Mouse (Mus musculus) limb, embryonic 11.5 days (tissue): ENCODE measurements around the gene Dcaf5. TPM values are rescaled to one million over a fixed set of nuclear protein-coding genes. Genes with fewer than 3 reads are reported as not detected.

Experiments used
- ATAC-seq: fragments of 200-750 bp; cut with Nextera tagmentation; 2 replicates; pipeline ENCODE4 v1.8.0; 2017; ENCODE audit warnings: low read depth; ENCODE audit not compliant: insufficient number of reproducible peaks, low FRiP score, low TSS enrichment
- DNase-seq: peaks from one replicate; pipeline ENCODE4 v3.0.0-alpha.2; 2015; ENCODE audit warnings: low spot score
- H3K27ac ChIP-seq: fragments of 300-500 bp; sonication (generic); replicated peaks from 2 replicates; pipeline ENCODE4 v1.5.1; 2014; ENCODE audit warnings: low read depth, mild to moderate bottlenecking, low read length
- H3K27me3 ChIP-seq: fragments of 300-500 bp; sonication (generic); 2 replicates; pipeline ENCODE4 v1.6.1; 2014; ENCODE audit warnings: mild to moderate bottlenecking, low read length, mixed read lengths; ENCODE audit not compliant: control insufficient read depth, insufficient read depth
- H3K36me3 ChIP-seq: fragments of 300-500 bp; sonication (generic); 2 replicates; pipeline ENCODE4 v1.6.1; 2014; ENCODE audit warnings: mild to moderate bottlenecking, low read length, moderate library complexity, mixed read lengths; ENCODE audit not compliant: control insufficient read depth, insufficient read depth
- H3K4me1 ChIP-seq: fragments of 300-500 bp; sonication (generic); 2 replicates; pipeline ENCODE4 v1.6.1; 2014; ENCODE audit warnings: low read length, mixed read lengths; ENCODE audit not compliant: control insufficient read depth, insufficient read depth
- H3K4me2 ChIP-seq: fragments of 300-500 bp; sonication (generic); 2 replicates; pipeline ENCODE4 v1.6.1; 2014; ENCODE audit warnings: low read depth, mild to moderate bottlenecking, moderate library complexity; ENCODE audit not compliant: severe bottlenecking
- H3K4me3 ChIP-seq: fragments of 300-500 bp; sonication (generic); 2 replicates; pipeline ENCODE4 v1.5.1; 2014; ENCODE audit warnings: low read depth, low read length
- H3K9ac ChIP-seq: fragments of 300-500 bp; sonication (generic); 2 replicates; pipeline ENCODE4 v1.6.1; 2014; ENCODE audit warnings: mild to moderate bottlenecking, low read length
- H3K9me3 ChIP-seq: fragments of 300-500 bp; sonication (generic); 2 replicates; pipeline ENCODE4 v1.6.1; 2016; ENCODE audit warnings: low read length; ENCODE audit not compliant: control insufficient read depth
- WGBS: fragments of 180-500 bp; shearing (Covaris S2); extraction: QIAGEN DNeasy Blood & Tissue Kit; methylation state at CpG from one replicate; pipeline ENCODE4 v1.1.7; 2014; 5-methylcytosine and 5-hydroxymethylcytosine counted together
- polyA plus RNA-seq: library from polyadenylated mRNA; unstranded; fragments of >200 nt; fragmentation: Nextera tagmentation; extraction: Ambion mirVana; gene quantifications from 2 replicates; pipeline ENCODE4 v1.2.1, GENCODE M21; 2014

Dcaf5 gene
- polyA plus RNA-seq, 1 experiment from 2014 or later, result 10.3 TPM

GRCm38 (mm10) chr12:80360321-80360720 lies 76.1 kb downstream of the Dcaf5 start:
- WGBS, result 81% methylated on average over 5 of the region's 5 CpGs
- Histone ChIP-seq H3K9me3 (no peaks in the 10 kb centered on the region), H3K4me1 (no peaks in the 10 kb centered on the region), H3K27ac (no peak overlapping the region), H3K36me3 (peaks cover 4% of the 10 kb centered on the region; the same call in 1 of the 2 replicates), H3K4me3 (no peak overlapping the region), H3K27me3 (no peaks in the 10 kb centered on the region), H3K9ac (no peak overlapping the region), H3K4me2 (no peak overlapping the region)
- DNase-seq (no peak), ATAC-seq (no peak)

GRCm38 (mm10) chr12:80344777-80345231 lies 91.6 kb downstream of the Dcaf5 start:
- H3K9me3 ChIP-seq, result no peaks in the 10 kb centered on the region
- no peaks in the 10 kb centered on the region for H3K4me1 ChIP-seq
- H3K27ac ChIP-seq, result no peak overlapping the region
- H3K4me3 ChIP-seq, result no peak overlapping the region
- DNase-seq, result no peak
- H3K27me3 ChIP-seq, result no peaks in the 10 kb centered on the region
- H3K36me3 ChIP-seq, result peaks cover 6% of the 10 kb centered on the region
- H3K4me2 ChIP-seq, result no peak overlapping the region
- no peak for ATAC-seq
- WGBS, result 90% methylated on average over 6 of the region's 6 CpGs
- H3K9ac ChIP-seq, result no peak overlapping the region

DNA sequence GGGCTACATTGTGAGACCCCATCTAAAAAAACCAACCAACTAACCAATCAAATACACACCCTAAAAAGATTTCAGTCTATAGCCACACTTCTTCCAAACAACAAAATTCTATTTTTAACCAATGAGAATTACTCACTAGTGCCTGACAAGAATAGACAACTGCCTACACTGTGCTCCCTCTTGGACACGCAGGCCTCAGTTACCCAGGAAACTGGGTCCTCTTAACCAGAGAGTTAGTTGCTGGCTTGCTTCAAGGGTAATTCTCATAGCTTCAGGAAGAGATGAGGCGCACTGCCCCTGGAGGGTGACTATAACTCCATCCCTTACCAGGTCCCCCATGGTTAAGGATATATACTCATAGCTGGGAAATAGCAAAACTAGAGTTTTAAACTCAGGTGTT lies 95.5 kb downstream of the Dcaf5 start:
- no peaks in the 10 kb centered on the region for H3K9me3 ChIP-seq
- H3K9ac ChIP-seq, result no peak overlapping the region
- H3K4me1 ChIP-seq, result no peaks in the 10 kb centered on the region
- H3K4me2 ChIP-seq, result no peak overlapping the region
- ATAC-seq (no peak), DNase-seq (no peak)
- no peak overlapping the region for H3K27ac ChIP-seq
- peaks cover 14% of the 10 kb centered on the region; the same call in 1 of the 2 replicates for H3K36me3 ChIP-seq
- H3K27me3 ChIP-seq, result no peaks in the 10 kb centered on the region
- 95% methylated on average over 2 of the region's 2 CpGs for WGBS
- H3K4me3 ChIP-seq, result no peak overlapping the region

- Histone ChIP-seq H3K27ac (no peak overlapping the region), H3K9ac (no peak overlapping the region), H3K36me3 (peaks cover 12% of the 10 kb centered on the region; the same call in 1 of the 2 replicates), H3K4me3 (no peak overlapping the region), H3K27me3 (no peaks in the 10 kb centered on the region), H3K4me1 (no peaks in the 10 kb centered on the region), H3K9me3 (no peaks in the 10 kb centered on the region), H3K4me2 (no peak overlapping the region)
- WGBS, result 70% methylated on average over 4 of the region's 4 CpGs
- DNase-seq (no peak), ATAC-seq (no peak)
Measured at GRCm38 (mm10) chr12:80334162-80334561, 102.2 kb downstream of the Dcaf5 start.

DNA sequence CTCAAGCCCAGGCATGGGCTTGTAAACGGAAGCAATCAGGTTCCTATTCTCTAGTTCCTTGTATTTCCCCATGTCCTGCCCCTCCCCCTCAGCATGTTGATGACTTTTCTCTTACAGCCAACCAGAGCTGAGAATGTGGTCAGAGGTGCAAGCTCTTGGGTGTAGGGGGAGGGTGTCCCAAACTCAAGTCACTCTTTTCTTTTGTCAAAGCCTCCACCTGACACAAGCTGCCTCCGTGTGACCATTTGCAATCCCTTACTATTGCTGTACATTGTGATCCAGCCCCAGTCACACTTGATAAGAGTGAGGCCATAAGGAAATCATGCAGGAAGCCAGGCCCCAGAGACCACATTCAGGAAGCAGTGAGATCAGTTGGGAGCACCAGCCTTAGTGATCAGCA lies 104.8 kb downstream of the Dcaf5 start:
- Histone ChIP-seq H3K36me3 (peaks cover 5% of the 10 kb centered on the region; the same call in 1 of the 2 replicates), H3K4me2 (no peak overlapping the region), H3K27me3 (no peaks in the 10 kb centered on the region), H3K4me3 (no peak overlapping the region), H3K4me1 (no peaks in the 10 kb centered on the region), H3K9ac (no peak overlapping the region), H3K27ac (no peak overlapping the region), H3K9me3 (no peaks in the 10 kb centered on the region)
- no peak for DNase-seq
- ATAC-seq, result no peak
- 22% methylated on average over 2 of the region's 2 CpGs for WGBS

- Histone ChIP-seq H3K9me3 (no peaks in the 10 kb centered on the region), H3K4me3 (no peak overlapping the region), H3K27me3 (no peaks in the 10 kb centered on the region), H3K27ac (no peak overlapping the region), H3K4me2 (no peak overlapping the region), H3K9ac (no peak overlapping the region), H3K4me1 (no peaks in the 10 kb centered on the region), H3K36me3 (peaks cover 5% of the 10 kb centered on the region; the same call in 1 of the 2 replicates)
- no peak for ATAC-seq
- DNase-seq, result no peak
- 94% methylated on average over 8 of the region's 8 CpGs for WGBS
Measured at GRCm38 (mm10) chr12:80330819-80331218, 105.6 kb downstream of the Dcaf5 start.

GRCm38 (mm10) chr12:80329641-80330040 lies 106.8 kb downstream of the Dcaf5 start:
- WGBS, result 52% methylated on average over 2 of the region's 2 CpGs

GRCm38 (mm10) chr12:80326047-80326446 lies 110.4 kb downstream of the Dcaf5 start:
- no peaks in the 10 kb centered on the region for H3K9me3 ChIP-seq
- no peak overlapping the region for H3K27ac ChIP-seq
- H3K4me1 ChIP-seq, result no peaks in the 10 kb centered on the region; the same call in 1 of the 2 replicates
- peaks cover 2% of the 10 kb centered on the region; the same call in 1 of the 2 replicates for H3K36me3 ChIP-seq
- DNase-seq, result no peak
- H3K4me3 ChIP-seq, result no peak overlapping the region
- H3K4me2 ChIP-seq, result no peak overlapping the region
- no peaks in the 10 kb centered on the region for H3K27me3 ChIP-seq
- H3K9ac ChIP-seq, result no peak overlapping the region
- no peak for ATAC-seq

More at GRCm38 (mm10) chr12:80329641-80330040, 106.8 kb downstream of the Dcaf5 start:
- DNase-seq (no peak), ATAC-seq (no peak)
- Histone ChIP-seq H3K4me2 (no peak overlapping the region), H3K4me3 (no peak overlapping the region), H3K27ac (no peak overlapping the region), H3K9me3 (no peaks in the 10 kb centered on the region), H3K36me3 (peaks cover 2% of the 10 kb centered on the region; the same call in 1 of the 2 replicates), H3K27me3 (no peaks in the 10 kb centered on the region), H3K9ac (no peak overlapping the region), H3K4me1 (no peaks in the 10 kb centered on the region; the same call in 1 of the 2 replicates)

GRCm38 (mm10) chr12:80324785-80325131 lies 111.6 kb downstream of the Dcaf5 start:
- 32% methylated on average over 1 of the region's 1 CpGs for WGBS
- Histone ChIP-seq H3K27ac (no peak overlapping the region), H3K9me3 (no peaks in the 10 kb centered on the region), H3K4me1 (no peaks in the 10 kb centered on the region; the same call in 1 of the 2 replicates), H3K27me3 (no peaks in the 10 kb centered on the region), H3K36me3 (peaks cover 2% of the 10 kb centered on the region; the same call in 1 of the 2 replicates), H3K4me3 (no peak overlapping the region), H3K4me2 (no peak overlapping the region), H3K9ac (no peak overlapping the region)
- ATAC-seq (no peak), DNase-seq (no peak)
